ENCODE assay signal across 10 mouse cellular contexts in the genomic region with DNA sequence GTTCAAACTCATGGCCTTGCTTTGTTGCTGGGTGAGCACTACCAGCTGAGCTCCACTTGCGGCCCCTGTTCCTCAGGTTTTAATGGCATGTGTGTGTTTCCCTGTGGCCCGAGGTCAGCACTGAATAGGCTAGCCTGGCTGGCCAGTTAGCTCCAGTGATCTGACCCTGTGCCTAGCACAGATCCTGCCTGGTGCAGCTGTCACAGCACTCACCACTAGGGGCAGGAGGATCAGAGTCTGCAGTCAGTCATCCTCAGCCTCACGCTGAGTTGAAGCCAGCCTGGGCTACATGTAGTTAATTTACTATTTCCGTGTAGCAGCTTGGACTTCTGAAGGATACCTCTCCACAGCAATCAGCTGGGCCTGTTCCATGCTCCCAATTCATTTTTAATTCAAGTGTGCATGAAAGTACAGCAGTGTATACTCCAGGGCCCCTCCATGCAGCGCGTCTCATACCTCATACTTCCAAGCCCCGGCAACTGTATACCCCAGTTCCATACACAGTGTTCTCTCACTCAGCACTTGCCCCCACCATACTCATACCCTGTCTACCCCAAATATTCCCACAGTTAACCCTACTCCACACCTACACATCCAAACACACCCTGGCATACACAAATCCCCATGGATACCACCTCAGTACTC. TPM values are rescaled to one million over a fixed set of nuclear protein-coding genes. Genes with fewer than 3 reads are reported as not detected.
DNase-seq lines count a peak whose midpoint lies in the region; ATAC-seq and TF ChIP-seq lines count a peak whose summit lies in the region.
"Had no signal": no experiment of that assay in that cellular context is flagged by ENCODE, and none has a peak within 500 bp of the region (broad histone marks: within the 10 kb centered on the region; RNA-seq: fewer than 3 reads in every experiment).

No protein-coding gene starts in this region.

- H3K36me3 ChIP-seq in hindbrain, postnatal 0 days (ENCODE audit: insufficient read depth, low read length), result no peaks in the 10 kb centered on the region
- H3K36me3 ChIP-seq: stomach, embryonic 15.5 days had no signal

- no peak for DNase-seq in frontal cortex, postnatal 10 days (ENCODE audit: low spot score in 2 of 2)
- peak; percentile 45 for DNase-seq in MN1 (ENCODE audit: low spot score)
- DNase-seq in hindbrain, postnatal 0 days (ENCODE audit: low spot score), result peak; percentile 40
- DNase-seq in lung, postnatal 14 days, result peak; percentile 59
- peak; percentile 38 to 40 for DNase-seq in thymus, postnatal 36 days
- no peak for DNase-seq in c-Kit-positive CD71-positive TER-119-positive erythroid progenitor cells, embryonic 14.5 days (ENCODE audit: low spot score)

- 54% methylated on average over 7 of the region's 7 CpGs for WGBS in hindbrain, postnatal 0 days

- H3K4me1 ChIP-seq in hindbrain, postnatal 0 days (ENCODE audit: insufficient read depth, low read length), result no peaks in the 10 kb centered on the region
- H3K4me1 ChIP-seq: limb, embryonic 12.5 days had no signal

- ATAC-seq in frontal cortex, adult (ENCODE audit: low TSS enrichment), result peak; percentile 66; the same call in 1 of the 2 replicates
- 0 out of 2 replicates have a peak, but pooled peaks have one; percentile 58 for ATAC-seq in erythroid progenitor cell, adult 5-6 weeks (replicated peaks; ENCODE audit: low FRiP score, poor library complexity, severe bottlenecking)
- peak; percentile 67 for ATAC-seq in hindbrain, postnatal 0 days

- H3K9ac ChIP-seq in hindbrain, postnatal 0 days (replicated peaks; ENCODE audit: low read length), result no peak overlapping the region
- H3K9ac ChIP-seq: limb, embryonic 12.5 days; stomach, embryonic 15.5 days had no signal

- peak; percentile 76 for TF ChIP-seq CTCF in hindbrain, postnatal 0 days (IDR thresholded peaks at IDR 0.05; ENCODE audit: low read depth)

- H3K4me2 ChIP-seq in hindbrain, postnatal 0 days (ENCODE audit: low read depth, low read length), result no peak overlapping the region
- H3K4me2 ChIP-seq: limb, embryonic 12.5 days; stomach, embryonic 15.5 days had no signal

- no peak overlapping the region for H3K4me3 ChIP-seq in hindbrain, postnatal 0 days (ENCODE audit: low read length)
- H3K4me3 ChIP-seq: limb, embryonic 12.5 days; stomach, embryonic 15.5 days had no signal

- peak overlapping the region; percentile 72; the same call in 1 of the 2 replicates for H3K27ac ChIP-seq in hindbrain, postnatal 0 days
- H3K27ac ChIP-seq: limb, embryonic 12.5 days; stomach, embryonic 15.5 days had no signal

- no peaks in the 10 kb centered on the region for H3K9me3 ChIP-seq in hindbrain, postnatal 0 days (ENCODE audit: low read length)
- H3K9me3 ChIP-seq: limb, embryonic 12.5 days; stomach, embryonic 15.5 days had no signal

- no peaks in the 10 kb centered on the region for H3K27me3 ChIP-seq in hindbrain, postnatal 0 days (ENCODE audit: insufficient read depth, low read length)
- H3K27me3 ChIP-seq: limb, embryonic 12.5 days; stomach, embryonic 15.5 days had no signal

RNA-seq across cellular contexts. Expression of gene Ccdc12, which starts 16.3 kb away (rescaled TPM):
- 59.8 and 67.1 TPM in 2 replicates for total RNA-seq in erythroid progenitor cell, adult 5-6 weeks (2015; ENCODE audit: low replicate concordance)
- total RNA-seq in erythroid progenitor cell, adult 5-6 weeks (2017; ENCODE audit: low replicate concordance), result 32.8 and 34.5 TPM in 2 replicates
- total RNA-seq in hindbrain, postnatal 0 days (2014; rRNA removed), result 15.0 and 17.0 TPM in 2 replicates
- polyA plus RNA-seq in hindbrain, postnatal 0 days (2015; fragmentation: Nextera tagmentation; extraction: Ambion mirVana), result 108 and 113 TPM in 2 replicates

RNA-seq across cellular contexts. Expression of gene Nbeal2, which starts 18.6 kb away (rescaled TPM):
- 9.4 and 16.3 TPM in 2 replicates for total RNA-seq in erythroid progenitor cell, adult 5-6 weeks (2015; ENCODE audit: low replicate concordance)
- 1.4 and 10.1 TPM in 2 replicates for total RNA-seq in erythroid progenitor cell, adult 5-6 weeks (2017; ENCODE audit: low replicate concordance)
- 9.0 and 11.5 TPM in 2 replicates for total RNA-seq in hindbrain, postnatal 0 days (2014; rRNA removed)
- 1.8 and 1.9 TPM in 2 replicates for polyA plus RNA-seq in hindbrain, postnatal 0 days (2015; fragmentation: Nextera tagmentation; extraction: Ambion mirVana)

RNA-seq across cellular contexts. Expression of gene Nradd, which starts 48.3 kb away (rescaled TPM):
- 2.2 TPM in 1 of 2 replicates, not detected in the other for total RNA-seq in erythroid progenitor cell, adult 5-6 weeks (2015; ENCODE audit: low replicate concordance)
- total RNA-seq in erythroid progenitor cell, adult 5-6 weeks (2017; ENCODE audit: low replicate concordance), result 1.3 TPM in 1 of 2 replicates, not detected in the other
- 23.1 and 30.6 TPM in 2 replicates for total RNA-seq in hindbrain, postnatal 0 days (2014; rRNA removed)
- 18.7 and 19.3 TPM in 2 replicates for polyA plus RNA-seq in hindbrain, postnatal 0 days (2015; fragmentation: Nextera tagmentation; extraction: Ambion mirVana)

Comparison
In these comparisons a context has a peak if more than half of its experiments do, and no peak if none do; other contexts are left out.
1. DNase-seq: peak in MN1 (single experiment), hindbrain, postnatal 0 days (single experiment), lung, postnatal 14 days (single experiment) and thymus, postnatal 36 days (2 of 2); none in frontal cortex, postnatal 10 days (0 of 2) and c-Kit-positive CD71-positive TER-119-positive erythroid progenitor cells, embryonic 14.5 days (single experiment).
2. Peak in every context shown above with its lines, with median percentiles within 50 percentile points of each other: ATAC-seq.